Mouse (Mus musculus): ENCODE measurements at regions not wholly inside any gene's neighbourhood (a gene's known extent, or its start where the extent isn't known, plus 50 kb on each side); places are given as distances from the start of the nearest gene placed in this dataset.
A peak's percentile ranks its signal among the peaks of the same experiment; 100 is the strongest.

GRCm38 (mm10) chr13:84345791-84346511, 123.9 kb downstream of the Tmem161b start:
- peaks cover 4% of the 10 kb centered on the region for H3K4me1 ChIP-seq (ENCODE audit: control insufficient read depth)
- TF ChIP-seq TAL1 (IDR thresholded peaks at IDR 0.05; ENCODE audit: low read length) (no peak), GATA1 (IDR thresholded peaks at IDR 0.05; ENCODE audit: low read length) (no peak)
- H3K4me3 ChIP-seq (replicated peaks): no peak overlapping the region
- H3K27me3 ChIP-seq (ENCODE audit: control insufficient read depth): peaks cover 75% of the 10 kb centered on the region
- no peaks in the 10 kb centered on the region for H3K9me3 ChIP-seq (ENCODE audit: control insufficient read depth, low read length)
- no peaks in the 10 kb centered on the region for H3K36me3 ChIP-seq (ENCODE audit: control insufficient read depth)

- no peaks in the 10 kb centered on the region for H3K36me3 ChIP-seq (ENCODE audit: control insufficient read depth)
- TF ChIP-seq TAL1 (IDR thresholded peaks at IDR 0.05; ENCODE audit: low read length): no peak
Measured at GRCm38 (mm10) chr13:84346569-84346968, 124.5 kb downstream of the Tmem161b start.

GRCm38 (mm10) chr13:84347181-84347913, 125.3 kb downstream of the Tmem161b start:
- H3K36me3 ChIP-seq (ENCODE audit: control insufficient read depth): no peaks in the 10 kb centered on the region
- peaks cover 4% of the 10 kb centered on the region for H3K4me1 ChIP-seq (ENCODE audit: control insufficient read depth)
- no peaks in the 10 kb centered on the region for H3K9me3 ChIP-seq (ENCODE audit: control insufficient read depth, low read length)
- H3K27me3 ChIP-seq (ENCODE audit: control insufficient read depth): peaks cover 71% of the 10 kb centered on the region
- TF ChIP-seq GATA1 (IDR thresholded peaks at IDR 0.05; ENCODE audit: low read length) (no peak), TAL1 (IDR thresholded peaks at IDR 0.05; ENCODE audit: low read length) (no peak)
- H3K4me3 ChIP-seq (replicated peaks): no peak overlapping the region

More at GRCm38 (mm10) chr13:84346569-84346968, 124.5 kb downstream of the Tmem161b start:
- H3K4me1 ChIP-seq (ENCODE audit: control insufficient read depth): peaks cover 4% of the 10 kb centered on the region
- H3K9me3 ChIP-seq (ENCODE audit: control insufficient read depth, low read length): no peaks in the 10 kb centered on the region
- H3K4me3 ChIP-seq (replicated peaks): no peak overlapping the region
- peaks cover 75% of the 10 kb centered on the region for H3K27me3 ChIP-seq (ENCODE audit: control insufficient read depth)

- H3K27me3 ChIP-seq (ENCODE audit: control insufficient read depth): peaks cover 70% of the 10 kb centered on the region
- TF ChIP-seq GATA1 (IDR thresholded peaks at IDR 0.05; ENCODE audit: low read length) (no peak), TAL1 (IDR thresholded peaks at IDR 0.05; ENCODE audit: low read length) (no peak)
Measured at GRCm38 (mm10) chr13:84347914-84348700, 126.0 kb downstream of the Tmem161b start.

GRCm38 (mm10) chr13:84348701-84348975, 126.5 kb downstream of the Tmem161b start:
- Histone ChIP-seq H3K4me1 (ENCODE audit: control insufficient read depth) (peaks cover 4% of the 10 kb centered on the region), H3K4me3 (replicated peaks) (peak overlapping the region; percentile 31), H3K9me3 (ENCODE audit: control insufficient read depth, low read length) (no peaks in the 10 kb centered on the region), H3K36me3 (ENCODE audit: control insufficient read depth) (no peaks in the 10 kb centered on the region), H3K27me3 (ENCODE audit: control insufficient read depth) (peaks cover 65% of the 10 kb centered on the region)
- TF ChIP-seq TAL1 (IDR thresholded peaks at IDR 0.05; ENCODE audit: low read length): no peak
- no peak for TF ChIP-seq GATA1 (IDR thresholded peaks at IDR 0.05; ENCODE audit: low read length)

More at GRCm38 (mm10) chr13:84347914-84348700, 126.0 kb downstream of the Tmem161b start:
- Histone ChIP-seq H3K4me1 (ENCODE audit: control insufficient read depth) (peaks cover 4% of the 10 kb centered on the region), H3K9me3 (ENCODE audit: control insufficient read depth, low read length) (no peaks in the 10 kb centered on the region), H3K36me3 (ENCODE audit: control insufficient read depth) (no peaks in the 10 kb centered on the region), H3K4me3 (replicated peaks) (peak overlapping the region; percentile 31)

- Histone ChIP-seq H3K4me1 (ENCODE audit: control insufficient read depth) (peaks cover 4% of the 10 kb centered on the region), H3K27me3 (ENCODE audit: control insufficient read depth) (peaks cover 60% of the 10 kb centered on the region), H3K36me3 (ENCODE audit: control insufficient read depth) (no peaks in the 10 kb centered on the region), H3K4me3 (replicated peaks) (no peak overlapping the region), H3K9me3 (ENCODE audit: control insufficient read depth, low read length) (no peaks in the 10 kb centered on the region)
- TF ChIP-seq GATA1 (IDR thresholded peaks at IDR 0.05; ENCODE audit: low read length) (no peak), TAL1 (IDR thresholded peaks at IDR 0.05; ENCODE audit: low read length) (no peak)
Measured at GRCm38 (mm10) chr13:84349001-84349720, 127.1 kb downstream of the Tmem161b start.

- Histone ChIP-seq H3K9me3 (ENCODE audit: control insufficient read depth, low read length) (no peaks in the 10 kb centered on the region), H3K4me3 (replicated peaks) (no peak overlapping the region), H3K4me1 (ENCODE audit: control insufficient read depth) (peaks cover 4% of the 10 kb centered on the region), H3K27me3 (ENCODE audit: control insufficient read depth) (peaks cover 54% of the 10 kb centered on the region), H3K36me3 (ENCODE audit: control insufficient read depth) (no peaks in the 10 kb centered on the region)
- TF ChIP-seq GATA1 (IDR thresholded peaks at IDR 0.05; ENCODE audit: low read length): no peak
- TF ChIP-seq TAL1 (IDR thresholded peaks at IDR 0.05; ENCODE audit: low read length): no peak
Measured at GRCm38 (mm10) chr13:84349721-84350040, 127.6 kb downstream of the Tmem161b start.

GRCm38 (mm10) chr13:84350791-84351190, 128.7 kb downstream of the Tmem161b start:
- TF ChIP-seq TAL1 (IDR thresholded peaks at IDR 0.05; ENCODE audit: low read length) (no peak), GATA1 (IDR thresholded peaks at IDR 0.05; ENCODE audit: low read length) (no peak)
- Histone ChIP-seq H3K4me1 (ENCODE audit: control insufficient read depth) (peaks cover 4% of the 10 kb centered on the region), H3K4me3 (replicated peaks) (no peak overlapping the region), H3K27me3 (ENCODE audit: control insufficient read depth) (peaks cover 43% of the 10 kb centered on the region), H3K36me3 (ENCODE audit: control insufficient read depth) (no peaks in the 10 kb centered on the region), H3K9me3 (ENCODE audit: control insufficient read depth, low read length) (no peaks in the 10 kb centered on the region)
